Mouse (Mus musculus): ENCODE measurements at regions not wholly inside any gene's neighbourhood (a gene's known extent, or its start where the extent isn't known, plus 50 kb on each side); places are given as distances from the start of the nearest gene placed in this dataset.

DNA sequence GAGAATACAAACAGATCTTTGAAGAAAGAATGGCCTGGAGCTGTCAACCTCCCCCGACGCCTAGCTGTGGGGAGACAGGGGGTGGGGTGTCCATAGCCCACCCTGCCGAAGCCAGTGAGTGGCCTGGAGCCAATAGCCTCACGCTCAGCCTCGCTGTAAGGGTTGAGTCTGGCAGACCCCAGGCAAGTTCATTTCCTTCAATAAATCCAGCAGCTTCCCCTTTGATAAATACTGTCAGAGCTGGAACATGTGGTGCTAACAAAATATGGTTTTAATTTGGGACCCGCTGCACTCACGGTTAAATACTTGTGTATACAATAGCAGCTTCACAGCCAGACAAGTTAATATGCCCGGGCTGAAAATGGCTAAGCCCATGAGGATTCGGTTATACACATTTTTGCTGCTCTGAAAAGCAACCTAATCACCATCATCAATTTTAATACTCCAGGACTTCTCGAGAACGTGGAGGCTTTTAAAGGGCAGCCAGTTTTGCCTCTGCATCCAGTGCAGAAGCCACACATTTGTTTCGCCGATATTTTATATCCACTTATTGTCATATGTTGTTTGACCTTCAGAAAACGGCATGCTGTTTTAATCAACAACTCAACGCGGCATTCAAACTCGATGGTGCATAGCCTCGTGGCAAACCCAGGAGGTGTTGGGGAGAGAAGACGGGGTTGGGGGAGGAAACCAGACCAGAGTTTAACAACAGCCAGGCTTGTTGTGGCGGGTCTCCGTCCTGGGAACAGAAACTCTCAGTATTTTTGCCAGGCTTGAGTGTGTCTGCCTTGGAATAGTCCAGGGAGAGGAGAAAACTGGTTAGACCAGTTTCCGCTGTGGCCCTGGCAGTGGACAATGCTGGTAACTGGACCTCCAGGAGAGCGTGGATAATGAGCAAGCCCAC, 144.9 kb downstream of the Cd24a start:
- H3K27me3 ChIP-seq (replicated peaks): no peaks in the 10 kb centered on the region
- peak overlapping the region; percentile 74 for H3K27ac ChIP-seq (replicated peaks)
- H3K4me1 ChIP-seq: peaks cover 24% of the 10 kb centered on the region
- peak overlapping the region; percentile 38 for H3K4me3 ChIP-seq (replicated peaks)
- H3K36me3 ChIP-seq: no peaks in the 10 kb centered on the region
- peak overlapping the region; percentile 37 for H3K9ac ChIP-seq (replicated peaks)
- 4% methylated on average over 23 of the region's 23 CpGs for WGBS
- H3K9me3 ChIP-seq (replicated peaks): no peaks in the 10 kb centered on the region
- H3K4me2 ChIP-seq: peak overlapping the region; percentile 83
- peak; percentile 82 for ATAC-seq (ENCODE audit: low FRiP score)

DNA sequence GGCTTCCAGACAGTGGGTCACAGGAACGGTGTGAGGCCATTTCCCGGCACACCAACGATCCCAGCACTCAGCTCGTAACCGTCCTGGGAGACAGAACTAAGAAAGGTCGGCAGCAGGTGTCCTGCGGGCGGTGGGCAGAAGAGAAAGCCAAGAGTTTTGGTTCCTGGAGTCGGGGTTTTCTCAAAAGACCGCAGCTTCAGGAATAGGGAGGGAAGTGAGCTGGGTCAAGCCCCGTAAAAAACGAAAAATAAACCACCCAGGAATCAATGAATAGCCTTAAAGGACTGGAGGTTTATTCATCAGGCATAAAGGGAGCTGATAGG, 145.5 kb downstream of the Cd24a start:
- Histone ChIP-seq H3K27me3 (replicated peaks) (no peaks in the 10 kb centered on the region), H3K9me3 (replicated peaks) (no peaks in the 10 kb centered on the region), H3K27ac (replicated peaks) (peak overlapping the region; percentile 74), H3K36me3 (no peaks in the 10 kb centered on the region), H3K9ac (replicated peaks) (peak overlapping the region; percentile 37), H3K4me2 (peak overlapping the region; percentile 83), H3K4me1 (peaks cover 24% of the 10 kb centered on the region), H3K4me3 (replicated peaks) (peak overlapping the region; percentile 38)
- WGBS: 2% methylated on average over 12 of the region's 12 CpGs
- ATAC-seq (ENCODE audit: low FRiP score): no peak

DNA sequence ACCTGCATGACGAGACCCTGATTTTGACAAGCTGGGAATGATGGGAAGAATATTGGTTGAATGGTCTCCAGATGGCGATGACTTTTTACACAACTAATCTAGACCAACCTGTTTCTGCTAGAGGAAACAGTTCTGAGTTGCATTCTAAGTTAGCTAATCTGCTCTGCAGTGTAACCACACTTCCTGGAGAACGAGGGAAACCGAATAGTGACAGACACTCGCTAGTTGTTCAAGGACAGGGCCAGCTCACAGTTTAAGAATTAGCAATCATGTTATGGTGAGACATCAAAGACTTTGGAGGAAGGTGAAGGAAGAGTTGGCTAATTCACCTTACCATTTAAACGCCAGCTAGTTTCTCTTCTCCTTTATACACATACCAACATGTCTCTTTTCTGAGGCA, 149.7 kb downstream of the Cd24a start:
- Histone ChIP-seq H3K4me2 (no peak overlapping the region), H3K4me3 (replicated peaks) (no peak overlapping the region), H3K27ac (replicated peaks) (no peak overlapping the region), H3K36me3 (no peaks in the 10 kb centered on the region), H3K9me3 (replicated peaks) (no peaks in the 10 kb centered on the region), H3K4me1 (peaks cover 14% of the 10 kb centered on the region), H3K27me3 (replicated peaks) (no peaks in the 10 kb centered on the region), H3K9ac (replicated peaks) (no peak overlapping the region)
- WGBS: 90% methylated on average over 6 of the region's 6 CpGs
- no peak for ATAC-seq (ENCODE audit: low FRiP score)

DNA sequence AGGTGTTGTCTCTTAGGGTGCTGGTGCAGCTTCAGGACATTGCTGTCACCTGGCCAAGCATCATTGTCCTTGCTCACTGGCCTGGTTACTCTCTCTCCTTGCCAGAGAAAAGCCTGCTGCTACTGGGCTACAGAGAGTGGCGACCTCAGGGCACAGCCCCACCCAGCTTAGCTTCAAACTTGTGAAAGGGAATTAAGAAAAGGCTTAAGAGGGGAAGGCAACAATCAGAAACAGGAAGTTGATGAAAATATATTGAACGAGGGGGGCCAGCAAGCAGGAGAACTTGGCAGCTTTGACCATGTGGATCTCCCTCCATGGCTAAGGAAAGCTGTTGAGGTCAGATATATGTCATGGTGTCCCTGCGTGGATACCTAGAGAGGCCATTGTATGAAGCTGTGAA, 151.1 kb downstream of the Cd24a start:
- no peak overlapping the region for H3K27ac ChIP-seq (replicated peaks)
- no peak for ATAC-seq (ENCODE audit: low FRiP score)
- H3K4me2 ChIP-seq: no peak overlapping the region
- H3K9ac ChIP-seq (replicated peaks): no peak overlapping the region
- H3K9me3 ChIP-seq (replicated peaks): no peaks in the 10 kb centered on the region
- WGBS: 75% methylated on average over 3 of the region's 3 CpGs
- H3K27me3 ChIP-seq (replicated peaks): no peaks in the 10 kb centered on the region
- H3K4me3 ChIP-seq (replicated peaks): no peak overlapping the region
- no peaks in the 10 kb centered on the region for H3K36me3 ChIP-seq
- H3K4me1 ChIP-seq: peaks cover under 1% of the 10 kb centered on the region; the same call in 1 of the 2 replicates

DNA sequence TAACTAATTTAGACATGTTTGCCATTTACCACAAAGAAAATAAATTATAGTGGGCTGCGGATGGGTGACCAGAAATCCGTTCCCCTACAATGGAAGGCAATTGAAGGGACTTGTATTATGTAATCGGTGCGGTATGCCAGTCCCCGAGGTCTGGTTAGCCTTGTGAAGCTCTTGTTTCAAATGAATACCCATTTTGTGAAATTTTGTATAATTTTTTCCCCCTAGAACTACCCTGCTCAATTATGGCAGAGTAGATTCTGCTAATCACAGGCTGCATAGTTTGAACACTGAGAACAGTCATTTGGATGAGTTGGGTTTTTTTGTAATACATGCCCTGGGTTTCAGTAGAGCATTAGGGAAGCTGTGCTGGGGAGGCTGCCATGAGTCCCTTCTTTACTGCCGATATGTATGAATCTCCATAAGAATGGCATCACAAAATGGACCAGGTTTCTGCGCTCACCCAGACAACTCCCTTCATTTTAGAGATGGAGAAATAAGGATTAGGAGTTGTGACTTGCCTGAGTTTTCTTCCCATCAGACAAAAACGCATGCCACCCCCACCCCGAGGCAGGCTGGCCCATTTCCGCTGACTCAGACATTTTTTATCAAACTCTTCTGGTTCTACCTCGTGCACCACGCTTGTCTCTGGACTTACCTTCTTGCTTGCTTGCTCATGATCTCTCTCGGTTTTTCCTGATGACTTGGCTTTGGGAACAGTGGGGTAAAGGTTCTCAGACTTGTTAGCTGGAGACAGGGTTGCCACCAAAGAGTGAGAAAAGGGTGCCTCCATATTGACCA, 155.7 kb downstream of the Cd24a start:
- no peak overlapping the region for H3K27ac ChIP-seq (replicated peaks)
- no peak overlapping the region for H3K4me2 ChIP-seq
- no peak overlapping the region for H3K9ac ChIP-seq (replicated peaks)
- H3K4me1 ChIP-seq: no peaks in the 10 kb centered on the region
- no peaks in the 10 kb centered on the region for H3K36me3 ChIP-seq
- 83% methylated on average over 13 of the region's 13 CpGs for WGBS
- no peak for ATAC-seq (ENCODE audit: low FRiP score)
- no peak overlapping the region for H3K4me3 ChIP-seq (replicated peaks)
- H3K27me3 ChIP-seq (replicated peaks): no peaks in the 10 kb centered on the region
- H3K9me3 ChIP-seq (replicated peaks): no peaks in the 10 kb centered on the region

DNA sequence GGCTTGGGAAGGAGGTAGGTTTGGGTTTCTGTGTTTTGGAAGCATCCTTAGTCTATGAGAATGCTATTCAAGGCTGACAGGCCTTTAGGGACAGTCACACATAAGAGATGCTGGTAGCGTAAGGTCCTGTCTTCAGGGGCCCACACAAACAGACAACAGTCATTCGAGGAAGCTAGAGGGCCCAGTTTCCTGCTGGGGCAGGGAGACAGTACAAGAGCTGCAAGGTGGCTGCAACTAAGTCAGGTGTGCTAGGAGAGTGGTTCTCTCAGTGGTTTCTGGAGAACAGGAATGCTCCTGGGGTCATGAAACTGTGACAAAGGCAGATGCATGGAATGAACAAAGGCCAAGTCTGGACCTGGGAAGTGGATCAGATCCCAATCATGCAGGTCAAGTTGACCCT, 161.1 kb downstream of the Cd24a start:
- H3K27ac ChIP-seq (replicated peaks): no peak overlapping the region
- H3K4me3 ChIP-seq (replicated peaks): no peak overlapping the region
- WGBS: 91% methylated on average over 2 of the region's 2 CpGs
- H3K27me3 ChIP-seq (replicated peaks): no peaks in the 10 kb centered on the region
- no peaks in the 10 kb centered on the region for H3K9me3 ChIP-seq (replicated peaks)
- H3K9ac ChIP-seq (replicated peaks): no peak overlapping the region
- peaks cover 16% of the 10 kb centered on the region for H3K4me1 ChIP-seq
- no peaks in the 10 kb centered on the region for H3K36me3 ChIP-seq
- H3K4me2 ChIP-seq: no peak overlapping the region
- ATAC-seq (ENCODE audit: low FRiP score): no peak

DNA sequence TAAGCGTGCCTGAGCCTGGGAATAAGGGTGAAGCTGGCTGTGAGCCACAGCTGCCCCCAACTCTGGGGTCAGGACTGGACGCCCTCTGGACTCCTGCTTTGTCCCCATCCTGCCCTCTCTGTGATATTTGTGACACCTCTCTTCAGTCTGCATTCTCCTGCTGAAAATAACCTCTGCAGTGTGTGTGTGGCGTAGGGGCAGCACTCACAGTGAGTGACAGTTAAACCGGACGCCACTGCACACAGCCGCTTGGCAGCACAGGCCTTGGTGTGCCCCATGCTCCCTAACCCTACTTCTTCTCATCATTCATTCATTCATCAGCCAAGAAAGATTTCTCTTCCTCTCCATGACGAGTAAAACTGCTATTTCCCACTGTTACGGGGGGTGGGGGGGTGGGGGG, 161.6 kb downstream of the Cd24a start:
- Histone ChIP-seq H3K27me3 (replicated peaks) (no peaks in the 10 kb centered on the region), H3K36me3 (no peaks in the 10 kb centered on the region), H3K4me1 (peaks cover 16% of the 10 kb centered on the region), H3K27ac (replicated peaks) (no peak overlapping the region), H3K9ac (replicated peaks) (no peak overlapping the region), H3K4me2 (no peak overlapping the region), H3K4me3 (replicated peaks) (no peak overlapping the region), H3K9me3 (replicated peaks) (no peaks in the 10 kb centered on the region)
- no peak; the same call in 1 of the 2 replicates for ATAC-seq (ENCODE audit: low FRiP score)
- 57% methylated on average over 8 of the region's 8 CpGs for WGBS

DNA sequence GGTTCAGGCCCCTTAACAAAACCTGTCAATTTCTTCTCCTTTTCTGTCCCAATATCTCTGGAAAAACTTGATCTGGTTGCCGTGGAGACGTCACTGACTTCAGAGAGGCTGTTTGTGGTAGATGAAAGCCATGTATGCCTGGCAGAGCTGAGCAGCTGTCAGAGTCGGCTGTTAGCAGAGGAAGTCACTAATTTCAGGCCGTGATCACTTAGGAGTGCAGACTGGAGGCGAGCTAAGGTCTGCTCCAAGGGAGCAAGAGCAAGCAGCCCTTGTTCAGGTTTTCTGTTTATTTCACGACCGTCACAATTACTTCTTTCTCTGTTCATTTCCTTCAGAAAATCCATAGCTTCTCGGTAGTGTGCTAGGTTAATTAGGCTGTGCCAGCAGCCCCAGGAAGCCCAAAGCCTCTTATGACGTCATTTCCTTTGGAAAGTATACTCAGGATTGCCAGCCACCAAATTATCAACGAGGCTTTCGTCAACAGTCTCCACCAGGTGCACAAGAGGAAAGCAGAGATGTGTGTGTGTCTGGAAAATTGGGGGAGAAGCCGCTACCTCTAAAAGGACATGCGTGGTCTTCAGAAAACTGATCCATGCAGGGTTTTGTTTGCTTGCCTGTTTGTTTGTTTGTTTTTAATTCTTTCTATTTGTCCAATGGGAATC, 161.2 kb downstream of the Qrsl1 start:
- Histone ChIP-seq H3K4me3 (replicated peaks) (no peak overlapping the region), H3K9ac (replicated peaks) (no peak overlapping the region), H3K36me3 (no peaks in the 10 kb centered on the region), H3K4me2 (peak overlapping the region; percentile 23), H3K27me3 (replicated peaks) (no peaks in the 10 kb centered on the region), H3K9me3 (replicated peaks) (no peaks in the 10 kb centered on the region), H3K27ac (replicated peaks) (no peak overlapping the region; the same call in 1 of the 2 replicates), H3K4me1 (peaks cover 16% of the 10 kb centered on the region)
- 33% methylated on average over 13 of the region's 13 CpGs for WGBS
- peak; percentile 42; the same call in 1 of the 2 replicates for ATAC-seq (ENCODE audit: low FRiP score)

DNA sequence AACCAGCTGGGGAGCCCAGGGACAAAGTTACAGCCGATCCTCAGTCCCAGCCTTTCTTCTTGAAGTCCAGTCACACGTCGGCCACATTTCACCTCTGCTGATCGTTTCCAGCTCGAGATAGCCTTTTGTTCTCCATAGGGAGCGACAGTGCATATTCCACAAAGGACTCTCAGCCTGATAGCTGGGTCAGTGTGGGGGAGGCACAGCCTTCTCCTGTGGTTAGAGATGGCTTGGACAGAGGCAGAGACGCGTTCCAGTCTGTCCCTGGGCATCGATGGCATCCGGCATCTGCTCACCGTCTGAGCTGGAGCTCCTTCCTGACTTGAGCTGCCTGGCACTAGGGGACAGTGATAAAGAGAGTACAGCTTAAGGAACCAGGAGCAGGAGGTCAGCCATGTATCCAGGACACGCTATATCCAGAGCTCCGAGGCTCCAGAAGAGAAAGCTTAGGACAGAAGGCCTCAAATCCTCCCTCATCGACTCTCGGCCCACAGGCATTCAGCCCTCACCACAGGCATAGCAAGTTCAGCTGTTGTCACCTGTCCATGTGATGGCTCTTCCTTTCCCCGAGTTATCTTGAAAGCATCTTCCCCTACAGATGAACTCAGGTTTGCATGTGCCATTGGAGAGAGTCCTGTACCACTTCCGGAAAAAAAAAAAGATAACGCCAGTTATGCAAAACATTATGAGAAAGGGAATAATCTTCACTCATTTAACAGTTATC, 160.0 kb downstream of the Qrsl1 start:
- Histone ChIP-seq H3K9ac (replicated peaks) (no peak overlapping the region), H3K4me1 (peaks cover 16% of the 10 kb centered on the region), H3K4me3 (replicated peaks) (no peak overlapping the region), H3K36me3 (no peaks in the 10 kb centered on the region), H3K27me3 (replicated peaks) (no peaks in the 10 kb centered on the region), H3K27ac (replicated peaks) (no peak overlapping the region), H3K4me2 (no peak overlapping the region), H3K9me3 (replicated peaks) (no peaks in the 10 kb centered on the region)
- no peak for ATAC-seq (ENCODE audit: low FRiP score)
- WGBS: 50% methylated on average over 18 of the region's 18 CpGs

DNA sequence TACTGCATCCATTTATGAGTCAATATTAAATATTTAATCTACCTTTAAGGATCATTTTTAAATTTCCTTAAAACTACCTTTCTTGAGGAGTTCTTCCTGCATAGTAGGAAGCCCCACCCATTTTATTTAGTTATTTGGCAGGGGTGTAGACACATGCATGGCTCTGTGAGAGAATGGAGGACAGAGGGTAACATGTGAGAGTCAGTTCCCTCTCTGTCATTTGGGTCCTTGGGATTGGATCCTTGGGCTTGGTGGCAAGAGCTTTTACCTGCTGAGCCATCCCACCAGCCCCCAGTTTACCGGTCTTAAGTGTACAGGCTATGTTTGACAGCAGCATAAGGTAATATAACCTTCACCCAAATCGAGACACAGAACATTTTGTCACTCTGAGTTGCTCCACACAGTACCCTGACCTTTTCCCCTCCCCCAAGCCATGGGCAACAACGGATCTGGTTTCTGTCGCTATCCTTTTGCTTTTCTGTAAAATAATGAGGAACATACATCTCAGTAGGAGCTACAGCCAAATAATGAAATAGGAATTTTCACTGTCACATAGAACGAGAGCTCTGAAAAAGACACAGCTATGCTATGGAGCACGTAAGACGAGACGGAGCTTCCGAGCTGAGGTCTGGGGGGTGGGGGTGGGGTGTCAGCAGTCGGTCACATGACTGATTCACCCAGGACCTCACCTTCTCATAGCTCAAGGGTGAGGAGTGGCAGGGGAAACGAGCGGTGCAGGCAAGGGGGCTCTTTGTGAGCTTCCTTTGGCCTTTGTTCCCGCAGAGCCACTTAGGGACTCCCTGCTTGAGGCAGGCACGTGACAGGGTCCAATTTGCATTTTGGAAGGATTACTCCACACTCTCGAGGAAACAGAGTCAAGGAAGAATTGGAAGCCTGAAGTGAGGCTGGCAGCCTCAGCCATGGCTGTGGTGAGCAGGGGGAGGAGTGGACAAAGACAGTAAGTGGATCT, 159.2 kb downstream of the Qrsl1 start:
- peak overlapping the region; percentile 50 for H3K4me2 ChIP-seq
- H3K27ac ChIP-seq (replicated peaks): no peak overlapping the region
- no peaks in the 10 kb centered on the region for H3K27me3 ChIP-seq (replicated peaks)
- no peak overlapping the region for H3K9ac ChIP-seq (replicated peaks)
- peaks cover 16% of the 10 kb centered on the region for H3K4me1 ChIP-seq
- ATAC-seq (ENCODE audit: low FRiP score): peak; percentile 33
- 0 out of 2 replicates have a peak overlapping the region, but pooled peaks have one; percentile 10 for H3K4me3 ChIP-seq (replicated peaks)
- 9% methylated on average over 15 of the region's 15 CpGs for WGBS
- H3K36me3 ChIP-seq: no peaks in the 10 kb centered on the region
- no peaks in the 10 kb centered on the region for H3K9me3 ChIP-seq (replicated peaks)

Measured in neural tube, embryonic 15.5 days (tissue).